Mouse (Mus musculus): ENCODE measurements around the gene Fam47e.

Gene Fam47e

GRCm38 (mm10) chr5:92602691-92603690, 48.1 kb downstream of the Fam47e start, which contains the start of gene Stbd1:
TSS of gene Stbd1 (plus strand) at chr5:92603041.
- peak; percentile 85 for DNase-seq (ENCODE audit: extremely low spot score, low spot score)

- no peak for DNase-seq (ENCODE audit: extremely low spot score, low spot score)
Measured at GRCm38 (mm10) chr5:92604452-92605247, 49.8 kb downstream of the Fam47e start.

GRCm38 (mm10) chr5:92607492-92608229, 52.8 kb downstream of the Fam47e start:
- DNase-seq (ENCODE audit: extremely low spot score, low spot score) = no peak

- DNase-seq (ENCODE audit: extremely low spot score, low spot score) = no peak
Measured at GRCm38 (mm10) chr5:92612756-92613155, 57.9 kb downstream of the Fam47e start.

GRCm38 (mm10) chr5:92621883-92622282, 67.0 kb downstream of the Fam47e start:
- no peak for DNase-seq (ENCODE audit: extremely low spot score, low spot score)

- DNase-seq (ENCODE audit: extremely low spot score, low spot score) = no peak
Measured at GRCm38 (mm10) chr5:92627896-92628295, 73.0 kb downstream of the Fam47e start.

GRCm38 (mm10) chr5:92633526-92633925, 78.7 kb downstream of the Fam47e start:
- DNase-seq (ENCODE audit: extremely low spot score, low spot score) = no peak

- no peak for DNase-seq (ENCODE audit: extremely low spot score, low spot score)
Measured at GRCm38 (mm10) chr5:92634916-92635315, 80.0 kb downstream of the Fam47e start.

- DNase-seq (ENCODE audit: extremely low spot score, low spot score) = no peak
Measured at GRCm38 (mm10) chr5:92635891-92636290, 81.0 kb downstream of the Fam47e start.

GRCm38 (mm10) chr5:92640861-92641260, 86.0 kb downstream of the Fam47e start:
- DNase-seq (ENCODE audit: extremely low spot score, low spot score) = no peak

Data from neural tube, embryonic 10.5 days (tissue).